Mouse (Mus musculus): ENCODE results near the gene Pigv. TPM values are rescaled to one million over a fixed set of nuclear protein-coding genes. Genes with fewer than 3 reads are reported as not detected.

Pigv gene
- polyA plus RNA-seq, 1 experiment from 2014 or later, result 16.9 TPM

GRCm38 (mm10) chr4:133676189-133676588 lies 3.7 kb upstream of the Pigv start:
- 12% methylated on average over 3 of the region's 3 CpGs for WGBS
- H3K4me2 ChIP-seq (replicated peaks; ENCODE audit: low read depth, low read length), result no peak overlapping the region; the same call in 1 of the 2 replicates

GRCm38 (mm10) chr4:133675594-133676016 lies 3.2 kb upstream of the Pigv start:
- WGBS, result 4% methylated on average over 5 of the region's 5 CpGs
- no peak overlapping the region for H3K4me2 ChIP-seq (replicated peaks; ENCODE audit: low read depth, low read length)
- no peak overlapping the region for H3K4me3 ChIP-seq (ENCODE audit: low read length)
- H3K4me1 ChIP-seq (ENCODE audit: control insufficient read depth, insufficient read depth, low read length), result peaks cover 47% of the 10 kb centered on the region
- H3K9ac ChIP-seq (ENCODE audit: low read depth, low read length), result no peak overlapping the region
- H3K27ac ChIP-seq (ENCODE audit: low read depth, low read length), result peak overlapping the region; percentile 76
- H3K9me3 ChIP-seq (ENCODE audit: control insufficient read depth, low read length), result no peaks in the 10 kb centered on the region
- ATAC-seq (ENCODE audit: low FRiP score, low TSS enrichment), result peak; percentile 19; the same call in 1 of the 2 replicates
- H3K27me3 ChIP-seq (ENCODE audit: control insufficient read depth, insufficient read depth, low read length), result no peaks in the 10 kb centered on the region
- peaks cover 22% of the 10 kb centered on the region for H3K36me3 ChIP-seq (ENCODE audit: control insufficient read depth, insufficient read depth, low read length)

More at GRCm38 (mm10) chr4:133676189-133676588, 3.7 kb upstream of the Pigv start:
- H3K4me3 ChIP-seq (ENCODE audit: low read length), result no peak overlapping the region
- peaks cover 44% of the 10 kb centered on the region for H3K4me1 ChIP-seq (ENCODE audit: control insufficient read depth, insufficient read depth, low read length)
- H3K27me3 ChIP-seq (ENCODE audit: control insufficient read depth, insufficient read depth, low read length), result no peaks in the 10 kb centered on the region
- ATAC-seq (ENCODE audit: low FRiP score, low TSS enrichment), result no peak
- peaks cover 28% of the 10 kb centered on the region for H3K36me3 ChIP-seq (ENCODE audit: control insufficient read depth, insufficient read depth, low read length)
- no peak overlapping the region for H3K9ac ChIP-seq (ENCODE audit: low read depth, low read length)
- H3K9me3 ChIP-seq (ENCODE audit: control insufficient read depth, low read length), result no peaks in the 10 kb centered on the region
- H3K27ac ChIP-seq (ENCODE audit: low read depth, low read length), result peak overlapping the region; percentile 76

GRCm38 (mm10) chr4:133674331-133674695 lies 1.9 kb upstream of the Pigv start:
- WGBS, result 48% methylated on average over 8 of the region's 8 CpGs
- Histone ChIP-seq H3K4me3 (ENCODE audit: low read length) (peak overlapping the region; percentile 4; the same call in 1 of the 2 replicates), H3K9ac (ENCODE audit: low read depth, low read length) (0 out of 2 replicates have a peak overlapping the region, but pooled peaks have one; percentile 23), H3K9me3 (ENCODE audit: control insufficient read depth, low read length) (no peaks in the 10 kb centered on the region), H3K4me2 (replicated peaks; ENCODE audit: low read depth, low read length) (peak overlapping the region; percentile 80), H3K27me3 (ENCODE audit: control insufficient read depth, insufficient read depth, low read length) (no peaks in the 10 kb centered on the region), H3K36me3 (ENCODE audit: control insufficient read depth, insufficient read depth, low read length) (peaks cover 9% of the 10 kb centered on the region; the same call in 1 of the 2 replicates), H3K4me1 (ENCODE audit: control insufficient read depth, insufficient read depth, low read length) (peaks cover 52% of the 10 kb centered on the region), H3K27ac (ENCODE audit: low read depth, low read length) (peak overlapping the region; percentile 100; the same call in 1 of the 2 replicates)
- ATAC-seq (ENCODE audit: low FRiP score, low TSS enrichment), result no peak

- no peaks in the 10 kb centered on the region for H3K27me3 ChIP-seq (ENCODE audit: control insufficient read depth, insufficient read depth, low read length)
- 0 out of 2 replicates have a peak overlapping the region, but pooled peaks have one; percentile 23 for H3K9ac ChIP-seq (ENCODE audit: low read depth, low read length)
- H3K4me1 ChIP-seq (ENCODE audit: control insufficient read depth, insufficient read depth, low read length), result peaks cover 52% of the 10 kb centered on the region
- H3K36me3 ChIP-seq (ENCODE audit: control insufficient read depth, insufficient read depth, low read length), result peaks cover 6% of the 10 kb centered on the region; the same call in 1 of the 2 replicates
- H3K4me2 ChIP-seq (replicated peaks; ENCODE audit: low read depth, low read length), result peak overlapping the region; percentile 80
- H3K4me3 ChIP-seq (ENCODE audit: low read length), result peak overlapping the region; percentile 4; the same call in 1 of the 2 replicates
- H3K27ac ChIP-seq (ENCODE audit: low read depth, low read length), result peak overlapping the region; percentile 100
- H3K9me3 ChIP-seq (ENCODE audit: control insufficient read depth, low read length), result no peaks in the 10 kb centered on the region
- 17% methylated on average over 10 of the region's 10 CpGs for WGBS
- ATAC-seq (ENCODE audit: low FRiP score, low TSS enrichment), result no peak
These were observed 1.4 kb upstream of the Pigv start for GRCm38 (mm10) chr4:133673666-133674330.

GRCm38 (mm10) chr4:133672845-133673647 lies 599 bp upstream of the Pigv start:
- peak overlapping the region; percentile 89 for H3K9ac ChIP-seq (ENCODE audit: low read depth, low read length)
- 1% methylated on average over 24 of the region's 24 CpGs for WGBS
- ATAC-seq (ENCODE audit: low FRiP score, low TSS enrichment), result no peak
- no peaks in the 10 kb centered on the region; the same call in 1 of the 2 replicates for H3K36me3 ChIP-seq (ENCODE audit: control insufficient read depth, insufficient read depth, low read length)
- peak overlapping the region; percentile 80 for H3K4me2 ChIP-seq (replicated peaks; ENCODE audit: low read depth, low read length)
- peak overlapping the region; percentile 100 for H3K27ac ChIP-seq (ENCODE audit: low read depth, low read length)
- H3K4me3 ChIP-seq (ENCODE audit: low read length), result peak overlapping the region; percentile 79
- no peaks in the 10 kb centered on the region for H3K27me3 ChIP-seq (ENCODE audit: control insufficient read depth, insufficient read depth, low read length)
- H3K4me1 ChIP-seq (ENCODE audit: control insufficient read depth, insufficient read depth, low read length), result peaks cover 52% of the 10 kb centered on the region
- no peaks in the 10 kb centered on the region for H3K9me3 ChIP-seq (ENCODE audit: control insufficient read depth, low read length)

GRCm38 (mm10) chr4:133671184-133671880 lies 1.1 kb downstream of the Pigv start:
- Histone ChIP-seq H3K9me3 (ENCODE audit: control insufficient read depth, low read length) (no peaks in the 10 kb centered on the region), H3K9ac (ENCODE audit: low read depth, low read length) (peak overlapping the region; percentile 89), H3K4me2 (replicated peaks; ENCODE audit: low read depth, low read length) (peak overlapping the region; percentile 80), H3K27me3 (ENCODE audit: control insufficient read depth, insufficient read depth, low read length) (no peaks in the 10 kb centered on the region), H3K4me1 (ENCODE audit: control insufficient read depth, insufficient read depth, low read length) (peaks cover 41% of the 10 kb centered on the region), H3K36me3 (ENCODE audit: control insufficient read depth, insufficient read depth, low read length) (peaks cover 5% of the 10 kb centered on the region; the same call in 1 of the 2 replicates), H3K4me3 (ENCODE audit: low read length) (peak overlapping the region; percentile 79), H3K27ac (ENCODE audit: low read depth, low read length) (peak overlapping the region; percentile 100)
- no peak for ATAC-seq (ENCODE audit: low FRiP score, low TSS enrichment)
- WGBS, result 5% methylated on average over 13 of the region's 13 CpGs

GRCm38 (mm10) chr4:133669652-133670210 lies 2.7 kb downstream of the Pigv start:
- no peak for ATAC-seq (ENCODE audit: low FRiP score, low TSS enrichment)
- H3K9ac ChIP-seq (ENCODE audit: low read depth, low read length), result no peak overlapping the region
- H3K9me3 ChIP-seq (ENCODE audit: control insufficient read depth, low read length), result no peaks in the 10 kb centered on the region
- 59% methylated on average over 6 of the region's 6 CpGs for WGBS
- peaks cover 13% of the 10 kb centered on the region for H3K36me3 ChIP-seq (ENCODE audit: control insufficient read depth, insufficient read depth, low read length)
- peaks cover 29% of the 10 kb centered on the region for H3K4me1 ChIP-seq (ENCODE audit: control insufficient read depth, insufficient read depth, low read length)
- no peaks in the 10 kb centered on the region for H3K27me3 ChIP-seq (ENCODE audit: control insufficient read depth, insufficient read depth, low read length)
- no peak overlapping the region for H3K4me2 ChIP-seq (replicated peaks; ENCODE audit: low read depth, low read length)
- H3K27ac ChIP-seq (ENCODE audit: low read depth, low read length), result no peak overlapping the region
- no peak overlapping the region for H3K4me3 ChIP-seq (ENCODE audit: low read length)

- Histone ChIP-seq H3K9ac (ENCODE audit: low read depth, low read length) (no peak overlapping the region), H3K36me3 (ENCODE audit: control insufficient read depth, insufficient read depth, low read length) (peaks cover 16% of the 10 kb centered on the region), H3K4me1 (ENCODE audit: control insufficient read depth, insufficient read depth, low read length) (peaks cover 17% of the 10 kb centered on the region), H3K4me2 (replicated peaks; ENCODE audit: low read depth, low read length) (no peak overlapping the region), H3K9me3 (ENCODE audit: control insufficient read depth, low read length) (no peaks in the 10 kb centered on the region), H3K27me3 (ENCODE audit: control insufficient read depth, insufficient read depth, low read length) (no peaks in the 10 kb centered on the region), H3K4me3 (ENCODE audit: low read length) (no peak overlapping the region), H3K27ac (ENCODE audit: low read depth, low read length) (no peak overlapping the region)
- 61% methylated on average over 3 of the region's 3 CpGs for WGBS
- ATAC-seq (ENCODE audit: low FRiP score, low TSS enrichment), result no peak
These were observed 3.9 kb downstream of the Pigv start for GRCm38 (mm10) chr4:133668537-133668936.

Measured in kidney, embryonic 14.5 days (tissue).